Mouse (Mus musculus) ovary, adult 18-20 months (tissue): ENCODE results near the gene Hyal2.

Source experiments
- DNase-seq: peaks from one replicate; pipeline ENCODE4 v3.0.0; 2022; ENCODE audit warnings: low spot score, mixed read lengths

Hyal2 gene

GRCm38 (mm10) chr9:107587833-107588639 is 20.3 kb downstream of the Hyal2 start:
- no peak for DNase-seq

GRCm38 (mm10) chr9:107590058-107590772 is 22.5 kb downstream of the Hyal2 start:
- DNase-seq, result no peak

- DNase-seq, result no peak
These were observed 23.0 kb downstream of the Hyal2 start for GRCm38 (mm10) chr9:107590773-107591060.

GRCm38 (mm10) chr9:107593101-107593976 is 25.6 kb downstream of the Hyal2 start:
- DNase-seq, result no peak

- no peak for DNase-seq
These were observed 26.7 kb downstream of the Hyal2 start for GRCm38 (mm10) chr9:107594281-107595062.

- DNase-seq, result no peak
These were observed 29.1 kb downstream of the Hyal2 start for GRCm38 (mm10) chr9:107596619-107597569.

GRCm38 (mm10) chr9:107598385-107598784 is 30.6 kb downstream of the Hyal2 start:
- DNase-seq, result no peak

- DNase-seq, result no peak
These were observed 31.7 kb downstream of the Hyal2 start for GRCm38 (mm10) chr9:107599433-107599832.

- DNase-seq, result no peak
These were observed 32.1 kb downstream of the Hyal2 start for GRCm38 (mm10) chr9:107599842-107600241.

GRCm38 (mm10) chr9:107600745-107601144 is 33.0 kb downstream of the Hyal2 start:
- no peak for DNase-seq

GRCm38 (mm10) chr9:107601275-107601674 is 33.5 kb downstream of the Hyal2 start:
- no peak for DNase-seq

- peak; percentile 67 for DNase-seq
These were observed 34.4 kb downstream of the Hyal2 start for GRCm38 (mm10) chr9:107602068-107602648.

GRCm38 (mm10) chr9:107603251-107603650 is 35.5 kb downstream of the Hyal2 start:
- DNase-seq, result no peak

- peak; percentile 56 for DNase-seq
These were observed 37.4 kb downstream of the Hyal2 start for GRCm38 (mm10) chr9:107605041-107605661.

GRCm38 (mm10) chr9:107606591-107606990 is 38.8 kb downstream of the Hyal2 start:
- no peak for DNase-seq

- no peak for DNase-seq
These were observed 39.3 kb downstream of the Hyal2 start for GRCm38 (mm10) chr9:107607036-107607435.

- no peak for DNase-seq
These were observed 40.0 kb downstream of the Hyal2 start for GRCm38 (mm10) chr9:107607653-107608245.

GRCm38 (mm10) chr9:107608741-107609432 is 41.1 kb downstream of the Hyal2 start, which contains the start of gene Sema3b:
Sema3b (minus strand) TSS chr9:107609229.
- DNase-seq, result no peak

GRCm38 (mm10) chr9:107609433-107609830 is 41.7 kb downstream of the Hyal2 start:
- DNase-seq, result no peak
